Mouse (Mus musculus) midbrain, embryonic 15.5 days (tissue): ENCODE results near the gene Sat2. TPM values are rescaled to one million over a fixed set of nuclear protein-coding genes. Genes with fewer than 3 reads are reported as not detected.
A peak's percentile ranks its signal among the peaks of the same experiment; 100 is the strongest.
"Not testable (repeated sequence)": the region's sequence is repeated elsewhere in the genome, so short reads cannot be mapped to it uniquely, and the experiment has no call there.

Source experiments
- ATAC-seq: fragments of 200-750 bp; cut with Nextera tagmentation; replicated peaks from 2 replicates; pipeline ENCODE4 v1.8.0; 2017; ENCODE audit warnings: moderate TSS enrichment
- H3K27ac ChIP-seq: fragments of 300-500 bp; sonication (generic); 2 replicates; pipeline ENCODE4 v1.5.1; 2015; ENCODE audit warnings: mild to moderate bottlenecking, inconsistent platforms
- H3K27me3 ChIP-seq: fragments of 300-500 bp; sonication (generic); replicated peaks from 2 replicates; pipeline ENCODE4 v1.6.1; 2015; ENCODE audit warnings: inconsistent platforms
- H3K36me3 ChIP-seq: fragments of 300-500 bp; sonication (generic); replicated peaks from 2 replicates; pipeline ENCODE4 v1.6.1; 2015; ENCODE audit warnings: inconsistent platforms
- H3K4me1 ChIP-seq: fragments of 300-500 bp; sonication (generic); 2 replicates; pipeline ENCODE4 v1.6.1; 2015; ENCODE audit warnings: inconsistent platforms
- H3K4me2 ChIP-seq: fragments of 300-500 bp; sonication (generic); 2 replicates; pipeline ENCODE4 v1.6.1; 2015; ENCODE audit warnings: inconsistent platforms, mild to moderate bottlenecking, moderate library complexity
- H3K4me3 ChIP-seq: fragments of 300-500 bp; sonication (generic); 2 replicates; pipeline ENCODE4 v1.5.1; 2015; ENCODE audit warnings: mild to moderate bottlenecking, inconsistent platforms
- H3K9ac ChIP-seq: fragments of 300-500 bp; sonication (generic); 2 replicates; pipeline ENCODE4 v1.6.1; 2015; ENCODE audit warnings: mild to moderate bottlenecking, inconsistent platforms
- H3K9me3 ChIP-seq: fragments of 300-500 bp; sonication (generic); 2 replicates; pipeline ENCODE4 v1.6.1; 2016; ENCODE audit warnings: inconsistent platforms
- WGBS: fragments of 180-500 bp; shearing (Covaris S2); methylation state at CpG from one replicate; pipeline ENCODE4 v1.1.7; 2015; ENCODE audit warnings: mixed read lengths; 5-methylcytosine and 5-hydroxymethylcytosine counted together
- polyA plus RNA-seq: library from polyadenylated mRNA; unstranded; fragments of >200 nt; fragmentation: Nextera tagmentation; extraction: Ambion mirVana; gene quantifications from 2 replicates; pipeline ENCODE4 v1.2.1, GENCODE M21; 2015

Sat2 gene
- polyA plus RNA-seq, 1 experiment from 2014 or later, result 24.9 TPM

GRCm38 (mm10) chr11:69604347-69604746 lies 17.5 kb upstream of the Sat2 start:
- H3K4me1 ChIP-seq, result peaks cover 37% of the 10 kb centered on the region
- peak overlapping the region; percentile 79 for H3K4me3 ChIP-seq
- WGBS, result 46% methylated on average over 3 of the region's 3 CpGs
- no peaks in the 10 kb centered on the region for H3K9me3 ChIP-seq
- no peaks in the 10 kb centered on the region for H3K27me3 ChIP-seq
- ATAC-seq, result peak; percentile 53
- peak overlapping the region; percentile 90 for H3K4me2 ChIP-seq
- H3K27ac ChIP-seq, result peak overlapping the region; percentile 81
- H3K9ac ChIP-seq, result peak overlapping the region; percentile 75
- peaks cover 10% of the 10 kb centered on the region; the same call in 1 of the 2 replicates for H3K36me3 ChIP-seq

- H3K27me3 ChIP-seq, result no peaks in the 10 kb centered on the region
- H3K9me3 ChIP-seq, result no peaks in the 10 kb centered on the region
- peaks cover 31% of the 10 kb centered on the region for H3K4me1 ChIP-seq
- WGBS, result under 1% methylated on average over 73 of the region's 73 CpGs
- peaks cover 10% of the 10 kb centered on the region; the same call in 1 of the 2 replicates for H3K36me3 ChIP-seq
- H3K9ac ChIP-seq, result peak overlapping the region; percentile 75
- H3K4me2 ChIP-seq, result peak overlapping the region; percentile 90
- peak overlapping the region; percentile 81 for H3K27ac ChIP-seq
- ATAC-seq, result peak; percentile 66
- peak overlapping the region; percentile 79 for H3K4me3 ChIP-seq
These were observed 16.8 kb upstream of the Sat2 start for GRCm38 (mm10) chr11:69604795-69605664.

GRCm38 (mm10) chr11:69605726-69606490 lies 15.9 kb upstream of the Sat2 start, which contains the start of gene Atp1b2:
Gene Atp1b2 (minus strand): TSS chr11:69605942.
- H3K4me3 ChIP-seq, result peak within 1 kb of the TSS; percentile 79
- H3K9me3 ChIP-seq, result no peaks in the 10 kb centered on the region
- peak within 1 kb of the TSS; percentile 81 for H3K27ac ChIP-seq
- peaks cover 8% of the 10 kb centered on the region; the same call in 1 of the 2 replicates for H3K36me3 ChIP-seq
- no peaks in the 10 kb centered on the region for H3K27me3 ChIP-seq
- peak; percentile 93 for ATAC-seq
- peak within 1 kb of the TSS; percentile 90 for H3K4me2 ChIP-seq
- 2% methylated on average over 32 of the region's 32 CpGs for whole genome bisulfite sequencing
- H3K4me1 ChIP-seq, result peaks cover 23% of the 10 kb centered on the region
- H3K9ac ChIP-seq, result peak within 1 kb of the TSS; percentile 75

GRCm38 (mm10) chr11:69606491-69606795 lies 15.4 kb upstream of the Sat2 start:
- H3K36me3 ChIP-seq, result peaks cover 3% of the 10 kb centered on the region; the same call in 1 of the 2 replicates
- no peak overlapping the region for H3K9ac ChIP-seq
- peaks cover 23% of the 10 kb centered on the region for H3K4me1 ChIP-seq
- peak overlapping the region; percentile 81 for H3K27ac ChIP-seq
- H3K27me3 ChIP-seq, result no peaks in the 10 kb centered on the region
- no peak for ATAC-seq
- no peaks in the 10 kb centered on the region for H3K9me3 ChIP-seq
- H3K4me2 ChIP-seq, result peak overlapping the region; percentile 90
- 65% methylated on average over 2 of the region's 2 CpGs for WGBS
- peak overlapping the region; percentile 79 for H3K4me3 ChIP-seq

- no peak overlapping the region for H3K9ac ChIP-seq
- no peak overlapping the region for H3K27ac ChIP-seq
- no peaks in the 10 kb centered on the region for H3K9me3 ChIP-seq
- H3K4me1 ChIP-seq, result peaks cover 23% of the 10 kb centered on the region
- no peak for ATAC-seq
- H3K4me3 ChIP-seq, result no peak overlapping the region
- H3K36me3 ChIP-seq, result no peaks in the 10 kb centered on the region
- H3K4me2 ChIP-seq, result no peak overlapping the region
- 87% methylated on average over 2 of the region's 2 CpGs for WGBS
- H3K27me3 ChIP-seq, result no peaks in the 10 kb centered on the region
These were observed 15.0 kb upstream of the Sat2 start for GRCm38 (mm10) chr11:69606832-69607231.

- no peaks in the 10 kb centered on the region for H3K9me3 ChIP-seq
- ATAC-seq, result no peak
- no peak overlapping the region for H3K27ac ChIP-seq
- 87% methylated on average over 3 of the region's 3 CpGs for WGBS
- H3K4me2 ChIP-seq, result no peak overlapping the region
- no peaks in the 10 kb centered on the region for H3K27me3 ChIP-seq
- no peak overlapping the region for H3K4me3 ChIP-seq
- H3K9ac ChIP-seq, result no peak overlapping the region
- H3K4me1 ChIP-seq, result peaks cover 19% of the 10 kb centered on the region
- H3K36me3 ChIP-seq, result no peaks in the 10 kb centered on the region
These were observed 13.3 kb upstream of the Sat2 start for GRCm38 (mm10) chr11:69608525-69608924.

- Histone ChIP-seq H3K27me3 (no peaks in the 10 kb centered on the region), H3K9ac (no peak overlapping the region), H3K4me3 (no peak overlapping the region), H3K4me2 (no peak overlapping the region), H3K36me3 (no peaks in the 10 kb centered on the region), H3K9me3 (no peaks in the 10 kb centered on the region), H3K27ac (no peak overlapping the region), H3K4me1 (peaks cover 10% of the 10 kb centered on the region)
- 68% methylated on average over 7 of the region's 7 CpGs for WGBS
- no peak for ATAC-seq
These were observed 12.4 kb upstream of the Sat2 start for GRCm38 (mm10) chr11:69609416-69609815.

- Histone ChIP-seq H3K27ac (no peak overlapping the region), H3K9me3 (no peaks in the 10 kb centered on the region), H3K4me1 (peaks cover 5% of the 10 kb centered on the region; the same call in 1 of the 2 replicates), H3K9ac (no peak overlapping the region), H3K4me3 (no peak overlapping the region), H3K4me2 (no peak overlapping the region), H3K27me3 (0 out of 2 replicates have a peak, but pooled peaks cover 3% of the 10 kb centered on the region), H3K36me3 (no peaks in the 10 kb centered on the region)
- no peak for ATAC-seq
- WGBS, result 63% methylated on average over 4 of the region's 4 CpGs
These were observed 10.9 kb upstream of the Sat2 start for GRCm38 (mm10) chr11:69610899-69611298.

- Histone ChIP-seq H3K9me3 (no peaks in the 10 kb centered on the region), H3K4me3 (no peak overlapping the region), H3K9ac (no peak overlapping the region), H3K4me2 (no peak overlapping the region), H3K27ac (no peak overlapping the region), H3K36me3 (no peaks in the 10 kb centered on the region), H3K27me3 (0 out of 2 replicates have a peak, but pooled peaks cover 3% of the 10 kb centered on the region), H3K4me1 (no peaks in the 10 kb centered on the region)
- no peak for ATAC-seq
- 8% methylated on average over 19 of the region's 19 CpGs for WGBS
These were observed 8.1 kb upstream of the Sat2 start for GRCm38 (mm10) chr11:69613553-69614256.

GRCm38 (mm10) chr11:69614257-69614588 lies 7.6 kb upstream of the Sat2 start:
- not testable (repeated sequence) for H3K9me3 ChIP-seq, H3K27ac ChIP-seq, H3K4me1 ChIP-seq, H3K4me2 ChIP-seq, H3K9ac ChIP-seq, H3K4me3 ChIP-seq, H3K27me3 ChIP-seq, H3K36me3 ChIP-seq, ATAC-seq
- WGBS, result 58% methylated on average over 11 of the region's 11 CpGs

- 51% methylated on average over 10 of the region's 10 CpGs for WGBS
These were observed 5.0 kb upstream of the Sat2 start for GRCm38 (mm10) chr11:69616781-69617180.

GRCm38 (mm10) chr11:69617805-69618204 lies 4.0 kb upstream of the Sat2 start, which contains the start of gene Shbg:
Gene Shbg (minus strand): TSS chr11:69617905.
- WGBS, result 78% methylated on average over 5 of the region's 5 CpGs
- no peaks in the 10 kb centered on the region for H3K9me3 ChIP-seq
- no peaks in the 10 kb centered on the region for H3K36me3 ChIP-seq
- H3K27me3 ChIP-seq, result 0 out of 2 replicates have a peak, but pooled peaks cover 3% of the 10 kb centered on the region
- no peak within 1 kb of the TSS for H3K4me2 ChIP-seq
- ATAC-seq, result no peak
- peaks cover 6% of the 10 kb centered on the region for H3K4me1 ChIP-seq
- no peak within 1 kb of the TSS for H3K4me3 ChIP-seq
- no peak within 1 kb of the TSS for H3K9ac ChIP-seq
- no peak within 1 kb of the TSS for H3K27ac ChIP-seq

More at GRCm38 (mm10) chr11:69616781-69617180, 5.0 kb upstream of the Sat2 start:
- Histone ChIP-seq H3K27me3 (0 out of 2 replicates have a peak, but pooled peaks cover 3% of the 10 kb centered on the region), H3K9me3 (no peaks in the 10 kb centered on the region), H3K36me3 (no peaks in the 10 kb centered on the region), H3K4me2 (no peak overlapping the region), H3K4me3 (no peak overlapping the region), H3K27ac (no peak overlapping the region), H3K9ac (no peak overlapping the region), H3K4me1 (no peaks in the 10 kb centered on the region; the same call in 1 of the 2 replicates)
- no peak for ATAC-seq
